Mouse (Mus musculus) embryonic fibroblast, embryonic 13.5 days (primary cell): ENCODE data around the gene Rptor. TPM values are rescaled to one million over a fixed set of nuclear protein-coding genes. Genes with fewer than 3 reads are reported as not detected.

Source experiments
- H3K27ac ChIP-seq: 2 replicates; pipeline ENCODE4 v1.5.1; 2012; ENCODE audit warnings: low read length, control low read depth, inconsistent platforms; ENCODE audit not compliant: insufficient read depth
- H3K4me1 ChIP-seq: 2 replicates; pipeline ENCODE4 v1.6.1; 2011; ENCODE audit warnings: low read length; ENCODE audit not compliant: control insufficient read depth, insufficient read depth
- H3K4me3 ChIP-seq: 2 replicates; pipeline ENCODE4 v1.5.1; 2011; ENCODE audit warnings: mild to moderate bottlenecking, control low read depth, low read length; ENCODE audit not compliant: insufficient read depth
- CTCF ChIP-seq: IDR thresholded peaks from 2 replicates; pipeline ENCODE4 v1.5.1; 2011; ENCODE audit warnings: mild to moderate bottlenecking, control low read depth, low read length, moderate library complexity, borderline replicate concordance; ENCODE audit not compliant: insufficient read depth
- POLR2A ChIP-seq: IDR thresholded peaks from 2 replicates; pipeline ENCODE4 v1.6.1; 2011; ENCODE audit warnings: low read depth, mild to moderate bottlenecking, control low read depth, low read length, moderate library complexity
- polyA plus RNA-seq: library from polyadenylated mRNA; stranded (reverse); fragments of >200 nt; gene quantifications from 2 replicates; pipeline ENCODE4 v1.2.4, GENCODE M21; 2011; ENCODE audit warnings: low read depth; ENCODE audit not compliant: missing spikeins, insufficient read length

Rptor gene
- polyA plus RNA-seq, 1 experiment = 31.7 TPM

- Histone ChIP-seq H3K27ac (no peak overlapping the region), H3K4me3 (no peak overlapping the region), H3K4me1 (no peaks in the 10 kb centered on the region)
- TF ChIP-seq POLR2A (no peak), CTCF (no peak)
These were observed 223.5 kb downstream of the Rptor start for GRCm38 (mm10) chr11:119826239-119826638.

GRCm38 (mm10) chr11:119829116-119829515 is 226.4 kb downstream of the Rptor start:
- Histone ChIP-seq H3K4me1 (no peaks in the 10 kb centered on the region), H3K4me3 (no peak overlapping the region), H3K27ac (no peak overlapping the region)
- TF ChIP-seq POLR2A = no peak
- TF ChIP-seq CTCF = no peak

- TF ChIP-seq CTCF (no peak), POLR2A (no peak)
These were observed 229.0 kb downstream of the Rptor start for GRCm38 (mm10) chr11:119831682-119832081.

GRCm38 (mm10) chr11:119833311-119833710 is 230.6 kb downstream of the Rptor start:
- TF ChIP-seq CTCF (no peak), POLR2A (no peak)
- Histone ChIP-seq H3K4me1 (no peaks in the 10 kb centered on the region), H3K4me3 (no peak overlapping the region), H3K27ac (no peak overlapping the region)

More at GRCm38 (mm10) chr11:119831682-119832081, 229.0 kb downstream of the Rptor start:
- H3K4me3 ChIP-seq = no peak overlapping the region
- no peaks in the 10 kb centered on the region for H3K4me1 ChIP-seq
- H3K27ac ChIP-seq = no peak overlapping the region

- H3K4me1 ChIP-seq = no peaks in the 10 kb centered on the region
- no peak overlapping the region for H3K4me3 ChIP-seq
- no peak overlapping the region for H3K27ac ChIP-seq
- TF ChIP-seq POLR2A = no peak
- TF ChIP-seq CTCF = no peak
These were observed 231.4 kb downstream of the Rptor start for GRCm38 (mm10) chr11:119833877-119834804.

- Histone ChIP-seq H3K4me3 (no peak overlapping the region), H3K4me1 (no peaks in the 10 kb centered on the region), H3K27ac (no peak overlapping the region)
- TF ChIP-seq POLR2A (no peak), CTCF (no peak)
These were observed 233.6 kb downstream of the Rptor start for GRCm38 (mm10) chr11:119836326-119836725.

GRCm38 (mm10) chr11:119837786-119838185 is 235.1 kb downstream of the Rptor start:
- TF ChIP-seq POLR2A (no peak), CTCF (no peak)
- Histone ChIP-seq H3K4me3 (no peak overlapping the region), H3K27ac (no peak overlapping the region), H3K4me1 (no peaks in the 10 kb centered on the region)

GRCm38 (mm10) chr11:119839411-119840342 is 237.0 kb downstream of the Rptor start:
- Histone ChIP-seq H3K27ac (no peak overlapping the region), H3K4me3 (no peak overlapping the region), H3K4me1 (no peaks in the 10 kb centered on the region)
- TF ChIP-seq POLR2A (no peak), CTCF (no peak)

- no peak for TF ChIP-seq CTCF
- no peak for TF ChIP-seq POLR2A
- Histone ChIP-seq H3K4me1 (no peaks in the 10 kb centered on the region), H3K27ac (no peak overlapping the region), H3K4me3 (no peak overlapping the region)
These were observed 243.9 kb downstream of the Rptor start for GRCm38 (mm10) chr11:119846608-119847007.
